Mouse (Mus musculus): ENCODE results near the gene Pex26.

The Pex26 gene

DNA sequence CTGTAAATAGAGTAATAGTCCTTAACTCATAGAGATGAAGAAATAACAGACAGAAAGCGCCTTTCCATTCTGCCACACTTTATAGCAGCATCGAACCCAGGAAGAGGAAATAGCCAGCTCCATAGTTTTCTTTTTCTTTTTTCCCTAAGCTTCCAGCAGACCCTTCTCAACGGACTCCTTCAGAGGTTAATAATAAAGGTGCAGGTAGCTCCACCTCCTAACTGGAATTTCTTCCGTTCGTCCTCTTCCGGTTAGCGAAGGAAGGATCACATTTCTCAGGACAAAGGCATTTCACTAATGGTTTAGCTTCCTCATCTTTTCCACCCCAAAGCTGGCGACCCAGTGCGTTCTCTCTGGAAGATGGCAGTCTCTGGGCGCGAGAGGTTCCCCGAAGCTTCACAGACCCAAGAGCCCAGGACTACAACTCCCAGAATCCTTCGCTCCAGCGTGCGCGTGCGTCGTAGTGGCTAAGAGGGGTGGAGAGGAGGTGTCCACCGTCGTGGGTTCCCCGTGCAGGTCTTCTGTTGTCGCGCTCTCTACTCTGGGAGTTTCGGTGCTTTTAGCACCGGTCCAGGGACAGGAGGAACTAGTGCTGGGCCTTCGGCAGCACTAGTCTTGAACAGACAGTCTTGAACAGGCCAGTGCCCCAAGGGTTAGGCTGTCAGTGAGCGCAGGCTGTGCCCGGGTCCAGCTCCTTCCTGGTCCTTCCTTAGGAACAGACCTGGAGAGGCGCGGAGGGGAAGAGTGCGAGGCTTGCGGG is at the start of gene Pex26:
Pex26 (plus strand) TSS at position 254 of the 760 bp plus-strand sequence.
- peak; percentile 92 for ATAC-seq (ENCODE audit: insufficient number of reproducible peaks, low FRiP score, low TSS enrichment)

- no peak for ATAC-seq (ENCODE audit: insufficient number of reproducible peaks, low FRiP score, low TSS enrichment)
Measured at GRCm38 (mm10) chr6:121134249-121134648, 49.2 kb upstream of the Pex26 start.

DNA sequence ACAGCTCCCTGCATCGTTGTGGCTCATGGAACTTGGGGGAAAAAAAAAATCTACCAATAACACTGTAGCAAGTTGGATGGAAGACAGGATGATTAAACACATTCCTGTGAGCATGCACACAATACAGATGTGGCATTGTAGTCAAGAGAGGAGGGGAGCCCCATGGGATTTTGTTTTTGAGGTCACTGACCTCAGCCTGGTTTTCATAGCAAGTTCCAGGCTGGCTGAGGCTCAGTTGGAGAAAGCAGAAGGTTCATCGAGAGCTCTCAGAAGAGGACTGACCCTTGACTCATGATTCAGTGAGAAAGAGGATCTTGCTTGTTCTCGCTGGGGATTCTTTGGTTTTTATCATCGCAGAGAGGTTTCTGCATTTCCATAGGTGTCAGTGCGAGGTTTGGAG is 48.6 kb upstream of the Pex26 start:
- ATAC-seq (ENCODE audit: insufficient number of reproducible peaks, low FRiP score, low TSS enrichment): no peak

- no peak for ATAC-seq (ENCODE audit: insufficient number of reproducible peaks, low FRiP score, low TSS enrichment)
Measured at GRCm38 (mm10) chr6:121137222-121137621, 46.2 kb upstream of the Pex26 start.

DNA sequence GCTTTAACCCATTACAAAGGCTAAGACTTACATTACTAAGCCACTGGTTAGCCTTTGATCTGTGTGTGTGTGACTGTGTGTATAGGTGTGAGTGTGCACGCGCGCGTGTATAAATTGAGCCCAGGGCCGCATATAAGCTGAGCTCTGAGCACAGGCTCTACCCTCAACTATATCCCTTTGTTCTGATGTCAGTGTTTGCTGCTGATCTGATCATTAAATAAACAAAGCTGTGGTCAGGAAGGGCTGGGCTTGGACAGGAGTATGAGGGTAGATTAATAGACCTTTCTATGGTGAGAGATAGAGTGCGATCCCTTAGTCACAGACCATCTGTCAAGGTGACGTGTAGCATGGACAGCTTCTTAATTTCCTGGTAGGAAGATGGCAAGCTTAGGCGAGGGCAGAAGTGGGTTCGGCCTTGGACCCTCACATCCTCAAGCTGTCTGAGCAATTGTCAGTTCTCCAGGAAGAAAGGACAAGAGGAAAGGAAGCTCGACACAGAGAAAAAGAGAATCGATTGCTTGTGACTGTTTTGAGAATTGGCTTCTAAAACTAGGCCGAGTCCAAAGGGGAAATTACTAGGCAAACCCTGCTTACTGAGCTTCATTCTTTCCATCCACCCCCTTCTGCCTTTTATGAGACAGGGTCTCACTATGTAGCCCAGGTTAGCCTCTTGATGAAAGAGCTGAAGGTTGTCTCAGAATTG is 45.0 kb upstream of the Pex26 start:
- no peak for ATAC-seq (ENCODE audit: insufficient number of reproducible peaks, low FRiP score, low TSS enrichment)

DNA sequence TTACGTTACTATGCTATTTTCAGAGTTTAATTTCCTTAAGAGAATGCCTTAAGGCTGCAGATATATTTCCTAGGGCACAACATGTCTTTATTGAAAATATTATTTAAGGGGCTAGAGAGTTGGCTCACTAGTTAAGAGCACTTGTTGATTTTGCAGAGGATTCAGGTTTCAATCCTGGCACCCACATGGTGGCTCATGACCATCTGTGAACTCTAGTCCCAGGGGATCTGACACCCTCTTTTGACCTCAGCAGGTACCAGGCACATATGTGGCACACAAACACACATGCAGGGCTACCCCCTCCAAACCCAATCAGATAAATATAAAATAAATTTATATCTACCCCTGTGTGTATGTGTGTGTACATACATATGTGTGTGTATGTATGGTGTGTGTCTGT is 44.2 kb upstream of the Pex26 start:
- ATAC-seq (ENCODE audit: insufficient number of reproducible peaks, low FRiP score, low TSS enrichment): no peak

DNA sequence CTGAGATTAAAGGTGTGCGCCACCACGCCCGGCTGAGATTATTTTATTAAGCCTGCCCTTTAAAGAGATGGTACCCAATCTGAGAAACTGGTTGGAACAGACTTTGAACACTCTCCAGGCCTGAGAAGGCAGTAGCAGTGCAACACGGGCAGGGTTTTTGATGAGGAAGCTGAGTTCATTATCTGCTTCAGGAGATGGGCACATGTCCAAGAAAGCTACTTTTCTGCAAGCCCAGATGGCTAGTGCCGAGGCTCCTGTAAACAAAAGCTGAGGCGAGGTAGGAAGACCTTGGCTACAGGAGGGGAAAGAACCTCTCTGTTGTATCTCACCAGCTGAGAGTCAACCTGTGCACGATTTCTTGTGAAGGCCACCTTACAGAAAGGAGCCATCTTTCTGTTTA is 41.2 kb upstream of the Pex26 start:
- no peak for ATAC-seq (ENCODE audit: insufficient number of reproducible peaks, low FRiP score, low TSS enrichment)

DNA sequence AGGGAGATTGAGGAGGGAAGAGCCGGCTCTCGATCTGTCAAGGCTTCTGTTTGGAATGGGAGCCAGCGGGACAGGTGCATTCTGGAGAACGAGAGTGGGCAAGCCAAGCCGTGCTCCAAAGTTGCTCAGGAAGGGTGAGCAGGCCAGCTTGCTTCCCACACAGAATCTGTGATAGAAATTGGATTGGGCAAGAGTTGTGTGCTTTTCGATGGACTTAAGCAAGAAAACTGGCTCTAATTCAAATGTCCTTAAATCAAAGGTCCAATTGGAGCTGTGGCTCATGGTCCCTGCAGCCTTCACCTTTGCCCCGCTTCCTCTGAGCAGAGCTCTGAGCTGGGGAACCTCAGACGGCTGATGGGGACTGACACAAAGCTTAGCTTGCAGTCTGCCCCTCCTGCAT is 40.0 kb upstream of the Pex26 start:
- peak; percentile 31; the same call in 1 of the 2 replicates for ATAC-seq (ENCODE audit: insufficient number of reproducible peaks, low FRiP score, low TSS enrichment)

DNA sequence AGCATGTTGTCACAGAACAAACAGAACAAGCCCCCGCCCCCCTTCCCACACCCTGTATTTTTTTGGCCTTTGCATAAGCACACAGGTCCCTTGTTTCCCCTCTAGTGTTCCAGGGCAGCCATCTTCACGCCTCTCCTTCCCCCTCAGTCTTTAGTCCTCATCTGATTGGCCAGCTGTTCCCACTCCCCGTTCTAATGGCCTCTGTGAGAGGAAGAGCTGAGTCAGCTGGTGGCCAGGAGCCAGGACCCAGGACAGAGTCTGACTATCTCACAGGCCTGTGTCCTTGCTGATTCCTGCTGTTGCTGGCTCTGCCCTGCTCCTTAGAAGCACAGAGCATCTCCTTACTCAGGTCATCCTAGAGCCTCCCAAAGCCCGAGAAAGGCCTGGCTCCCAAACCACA is 39.4 kb upstream of the Pex26 start:
- ATAC-seq (ENCODE audit: insufficient number of reproducible peaks, low FRiP score, low TSS enrichment): no peak

DNA sequence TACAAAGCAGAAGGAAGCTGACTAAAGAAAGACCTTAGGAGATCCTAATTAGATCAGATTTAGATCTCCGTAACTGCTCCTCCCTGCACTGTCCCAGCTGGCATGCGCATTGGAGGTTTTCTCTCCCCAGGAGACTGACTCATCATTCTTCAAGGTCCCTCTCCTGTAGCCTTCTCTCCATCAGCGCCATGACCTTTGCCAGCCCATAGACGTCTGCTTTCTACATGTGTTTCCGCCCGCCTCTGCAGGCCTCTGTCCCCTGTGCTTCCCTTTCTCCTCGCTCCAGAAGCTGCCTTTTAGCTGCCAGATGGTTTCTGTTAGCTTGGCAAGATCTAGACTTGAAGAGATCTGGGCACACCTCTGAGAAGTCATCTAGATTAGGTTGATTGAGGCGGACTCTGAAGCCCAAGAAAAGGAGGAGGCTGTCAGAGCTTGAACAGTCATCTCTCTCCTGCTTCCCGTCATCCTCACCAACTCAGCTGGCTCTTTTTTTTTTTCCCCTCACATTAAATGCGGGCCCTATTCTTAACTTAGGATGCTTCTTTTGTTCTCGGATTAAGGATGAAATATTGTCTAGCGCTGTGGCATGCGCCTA is 38.4 kb upstream of the Pex26 start:
- no peak for ATAC-seq (ENCODE audit: insufficient number of reproducible peaks, low FRiP score, low TSS enrichment)

DNA sequence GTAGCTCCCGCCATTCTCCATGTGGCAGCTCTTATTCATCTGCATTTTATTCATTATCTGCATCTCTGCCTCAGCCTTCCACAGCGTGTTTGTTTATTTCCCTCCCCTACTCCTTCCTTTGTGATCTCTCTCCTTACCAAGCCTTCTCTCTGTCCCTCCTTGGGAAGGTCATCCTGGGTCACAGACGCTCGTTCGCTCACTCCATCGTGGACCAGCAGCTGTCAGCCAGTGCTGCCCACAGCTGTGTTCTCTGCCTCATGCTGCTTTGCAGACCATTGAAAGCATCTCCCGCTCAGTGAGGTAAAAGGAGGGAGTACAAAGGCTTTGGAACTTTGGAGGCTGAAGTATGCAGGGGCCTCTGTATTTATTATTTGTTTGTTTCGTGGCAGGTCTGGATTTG is 37.6 kb upstream of the Pex26 start:
- ATAC-seq (ENCODE audit: insufficient number of reproducible peaks, low FRiP score, low TSS enrichment): no peak

- no peak for ATAC-seq (ENCODE audit: insufficient number of reproducible peaks, low FRiP score, low TSS enrichment)
Measured at GRCm38 (mm10) chr6:121146798-121147197, 36.7 kb upstream of the Pex26 start.

DNA sequence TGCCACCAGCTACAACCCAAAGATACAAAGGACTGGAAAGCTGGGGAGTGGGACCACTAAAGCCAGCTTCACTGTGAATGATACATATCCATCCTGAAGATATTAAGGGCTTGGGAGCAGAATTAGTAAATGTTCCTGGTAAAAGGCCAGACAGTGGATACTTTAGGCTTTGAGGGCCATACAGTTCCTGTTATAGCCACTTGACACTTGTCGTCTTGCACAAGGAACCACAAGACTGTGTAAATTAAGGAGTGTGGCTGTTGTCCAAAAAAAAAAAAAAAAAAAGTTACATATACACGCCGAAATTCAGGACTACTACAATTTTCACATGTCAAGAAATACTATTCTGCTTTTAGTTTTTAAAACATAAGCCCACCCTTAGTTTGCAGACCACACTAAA is 35.1 kb upstream of the Pex26 start:
- ATAC-seq (ENCODE audit: insufficient number of reproducible peaks, low FRiP score, low TSS enrichment): no peak

- ATAC-seq (ENCODE audit: insufficient number of reproducible peaks, low FRiP score, low TSS enrichment): no peak
Measured at GRCm38 (mm10) chr6:121149420-121149819, 34.0 kb upstream of the Pex26 start.

GRCm38 (mm10) chr6:121150126-121150525 is 33.3 kb upstream of the Pex26 start:
- ATAC-seq (ENCODE audit: insufficient number of reproducible peaks, low FRiP score, low TSS enrichment): no peak

DNA sequence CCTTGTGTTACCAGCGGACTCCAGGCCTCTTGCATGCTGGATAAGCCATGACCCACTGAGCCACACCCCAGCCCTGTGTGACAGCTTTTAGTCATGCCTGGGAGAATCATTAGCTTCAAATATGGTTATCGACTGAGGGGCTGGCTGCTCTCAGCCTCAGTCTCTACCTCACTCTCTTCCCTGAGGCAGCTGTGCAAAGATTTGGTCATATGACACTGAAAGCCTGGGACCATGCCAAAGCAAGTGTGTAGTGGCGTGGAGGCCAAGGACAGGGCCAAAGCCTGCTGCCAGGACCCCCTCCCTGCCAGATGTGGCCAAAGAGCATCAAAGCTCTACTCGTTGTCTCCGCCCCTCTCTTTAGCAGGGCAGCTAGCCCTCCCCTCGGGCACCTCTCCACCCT is 31.7 kb upstream of the Pex26 start:
- ATAC-seq (ENCODE audit: insufficient number of reproducible peaks, low FRiP score, low TSS enrichment): no peak

- no peak for ATAC-seq (ENCODE audit: insufficient number of reproducible peaks, low FRiP score, low TSS enrichment)
Measured at GRCm38 (mm10) chr6:121153177-121153576, 30.3 kb upstream of the Pex26 start.

GRCm38 (mm10) chr6:121154451-121155300 is 28.8 kb upstream of the Pex26 start:
- ATAC-seq (ENCODE audit: insufficient number of reproducible peaks, low FRiP score, low TSS enrichment): no peak

DNA sequence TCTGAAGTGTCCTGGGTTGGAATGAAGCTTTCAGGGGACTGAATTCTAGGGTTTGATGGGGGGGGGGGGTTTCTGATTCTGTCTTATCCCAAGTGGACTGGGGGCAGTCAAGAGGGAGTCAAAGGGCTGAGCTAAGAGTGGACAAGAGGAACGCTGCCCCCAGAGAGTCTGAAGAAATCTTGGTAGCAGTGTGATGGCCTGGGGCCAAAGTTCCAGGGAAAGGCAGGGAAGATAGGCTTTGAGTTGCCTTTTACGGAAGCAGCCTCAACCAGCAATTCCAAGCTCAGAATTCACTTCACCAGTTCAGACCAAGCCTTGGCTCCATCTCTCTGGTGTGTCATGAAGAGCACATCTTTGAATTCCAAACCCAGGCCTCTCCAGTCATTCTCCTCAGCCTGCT is 27.4 kb upstream of the Pex26 start:
- ATAC-seq (ENCODE audit: insufficient number of reproducible peaks, low FRiP score, low TSS enrichment): no peak

- no peak for ATAC-seq (ENCODE audit: insufficient number of reproducible peaks, low FRiP score, low TSS enrichment)
Measured at GRCm38 (mm10) chr6:121159616-121160015, 23.9 kb upstream of the Pex26 start.

DNA sequence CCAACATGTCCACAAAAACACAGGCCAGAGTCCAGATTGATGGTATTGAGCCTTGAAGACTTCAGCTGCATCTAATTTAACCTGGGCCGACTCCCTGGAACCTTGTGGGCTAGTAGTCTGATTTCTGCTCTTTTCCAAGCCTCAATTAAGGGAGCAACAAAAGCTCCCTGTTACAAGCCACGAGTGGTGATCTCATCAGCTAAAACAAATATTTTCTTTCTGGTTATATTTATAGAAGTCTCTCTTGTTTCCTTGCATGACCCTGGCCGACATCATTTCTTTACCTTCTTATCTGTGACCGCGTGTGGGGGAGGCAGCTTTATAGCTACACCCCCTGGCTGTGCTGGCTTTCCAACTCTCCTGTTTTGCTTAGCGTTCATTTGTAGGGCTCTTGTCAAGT is 23.3 kb upstream of the Pex26 start:
- no peak for ATAC-seq (ENCODE audit: insufficient number of reproducible peaks, low FRiP score, low TSS enrichment)
